Mouse (Mus musculus) bone marrow, adult 2 months (tissue): ENCODE measurements around the gene Mylk. TPM values are rescaled to one million over a fixed set of nuclear protein-coding genes. Genes with fewer than 3 reads are reported as not detected.

Experiments
- H3K27ac ChIP-seq: fragments of 200-500 bp; 2 replicates; pipeline ENCODE4 v1.5.1; 2012; ENCODE audit warnings: low read depth, mild to moderate bottlenecking, control low read depth, inconsistent platforms, low read length; ENCODE audit not compliant: control insufficient read depth, poor library complexity, insufficient read depth
- H3K4me1 ChIP-seq: fragments of 200-500 bp; 2 replicates; pipeline ENCODE4 v1.6.1; 2011; ENCODE audit warnings: low read length; ENCODE audit not compliant: control insufficient read depth, insufficient read depth
- H3K4me3 ChIP-seq: fragments of 200-500 bp; replicated peaks from 2 replicates; pipeline ENCODE3; 2011; ENCODE audit warnings: mild to moderate bottlenecking, low read depth, low read length, control low read depth; ENCODE audit not compliant: control insufficient read depth
- CTCF ChIP-seq: fragments of 200-500 bp; IDR thresholded peaks from 2 replicates; pipeline ENCODE4 v1.5.1; 2011; ENCODE audit warnings: low read length, control low read depth; ENCODE audit not compliant: control insufficient read depth, insufficient read depth
- POLR2A ChIP-seq: fragments of 200-500 bp; IDR thresholded peaks from 2 replicates; pipeline ENCODE4 v1.6.1; 2011; ENCODE audit warnings: low read depth, mild to moderate bottlenecking, control low read depth, low read length, borderline replicate concordance; ENCODE audit not compliant: control insufficient read depth
- WGBS: fragments of 180-500 bp; shearing (Covaris S2); methylation state at CpG from one replicate; pipeline ENCODE4 v1.1.7; 2018; 5-methylcytosine and 5-hydroxymethylcytosine counted together
- polyA plus RNA-seq: library from polyadenylated mRNA; stranded (reverse); fragments of >200 nt; gene quantifications from 2 replicates; pipeline ENCODE4 v1.2.4, GENCODE M21; 2011; ENCODE audit warnings: low replicate concordance; ENCODE audit not compliant: missing spikeins, insufficient read depth, insufficient read length

Mylk gene
- polyA plus RNA-seq, 1 experiment, result 22.2 TPM

GRCm38 (mm10) chr16:35033241-35033640, 288.2 kb downstream of the Mylk start:
- 66% methylated on average over 3 of the region's 3 CpGs for WGBS
- no peak for TF ChIP-seq CTCF
- TF ChIP-seq POLR2A, result no peak
- Histone ChIP-seq H3K4me3 (no peak overlapping the region), H3K27ac (no peak overlapping the region), H3K4me1 (no peaks in the 10 kb centered on the region)

GRCm38 (mm10) chr16:35033809-35034577, 289.0 kb downstream of the Mylk start:
- H3K4me1 ChIP-seq, result no peaks in the 10 kb centered on the region
- TF ChIP-seq POLR2A (no peak), CTCF (no peak)
- H3K4me3 ChIP-seq, result no peak overlapping the region
- WGBS, result 28% methylated on average over 8 of the region's 8 CpGs
- no peak overlapping the region for H3K27ac ChIP-seq

- WGBS, result 81% methylated on average over 5 of the region's 5 CpGs
- no peaks in the 10 kb centered on the region for H3K4me1 ChIP-seq
Measured at GRCm38 (mm10) chr16:35034971-35035370, 290.0 kb downstream of the Mylk start.

GRCm38 (mm10) chr16:35036754-35037153, 291.7 kb downstream of the Mylk start:
- TF ChIP-seq POLR2A (no peak), CTCF (no peak)
- Histone ChIP-seq H3K4me1 (no peaks in the 10 kb centered on the region), H3K4me3 (no peak overlapping the region), H3K27ac (no peak overlapping the region)
- 88% methylated on average over 5 of the region's 5 CpGs for WGBS

More at GRCm38 (mm10) chr16:35034971-35035370, 290.0 kb downstream of the Mylk start:
- TF ChIP-seq POLR2A, result no peak
- TF ChIP-seq CTCF, result no peak
- H3K27ac ChIP-seq, result no peak overlapping the region
- no peak overlapping the region for H3K4me3 ChIP-seq

GRCm38 (mm10) chr16:35038343-35039057, 293.5 kb downstream of the Mylk start:
- TF ChIP-seq CTCF (no peak), POLR2A (no peak)
- no peaks in the 10 kb centered on the region for H3K4me1 ChIP-seq
- 61% methylated on average over 4 of the region's 4 CpGs for WGBS
- H3K4me3 ChIP-seq, result no peak overlapping the region
- no peak overlapping the region for H3K27ac ChIP-seq

GRCm38 (mm10) chr16:35040154-35040553, 295.1 kb downstream of the Mylk start:
- WGBS, result 88% methylated on average over 1 of the region's 1 CpGs
- Histone ChIP-seq H3K27ac (no peak overlapping the region), H3K4me3 (no peak overlapping the region), H3K4me1 (no peaks in the 10 kb centered on the region)
- no peak for TF ChIP-seq CTCF
- no peak for TF ChIP-seq POLR2A

- TF ChIP-seq POLR2A (no peak), CTCF (no peak)
- WGBS, result 89% methylated on average over 7 of the region's 7 CpGs
- H3K4me3 ChIP-seq, result no peak overlapping the region
- H3K27ac ChIP-seq, result no peak overlapping the region
- H3K4me1 ChIP-seq, result peaks cover 1% of the 10 kb centered on the region; the same call in 1 of the 2 replicates
Measured at GRCm38 (mm10) chr16:35041001-35041400, 296.0 kb downstream of the Mylk start.

- WGBS, result 60% methylated on average over 6 of the region's 6 CpGs
- H3K4me3 ChIP-seq, result peak overlapping the region; percentile 5
- H3K4me1 ChIP-seq, result peaks cover 1% of the 10 kb centered on the region; the same call in 1 of the 2 replicates
- no peak for TF ChIP-seq POLR2A
- no peak for TF ChIP-seq CTCF
- no peak overlapping the region; the same call in 1 of the 2 replicates for H3K27ac ChIP-seq
Measured at GRCm38 (mm10) chr16:35046081-35046775, 301.2 kb downstream of the Mylk start.
